Mouse (Mus musculus) CD4-positive, CD25-positive, alpha-beta regulatory T cell, adult 4 months (primary cell): Measurements from ENCODE around the gene Sergef. TPM values are rescaled to one million over a fixed set of nuclear protein-coding genes. Genes with fewer than 3 reads are reported as not detected.

Experiments
- ATAC-seq: one replicate; pipeline ENCODE4 v1.8.0; 2017
- polyA plus RNA-seq, 2 experiments: library from polyadenylated mRNA; unstranded; fragments of 100-300 nt; shearing (Covaris generic); gene quantifications; one replicate each; pipeline ENCODE4 v1.2.1; 2017

Gene Sergef
- polyA plus RNA-seq, 2 experiments from 2014 or later: 20.2 to 25.5 TPM

DNA sequence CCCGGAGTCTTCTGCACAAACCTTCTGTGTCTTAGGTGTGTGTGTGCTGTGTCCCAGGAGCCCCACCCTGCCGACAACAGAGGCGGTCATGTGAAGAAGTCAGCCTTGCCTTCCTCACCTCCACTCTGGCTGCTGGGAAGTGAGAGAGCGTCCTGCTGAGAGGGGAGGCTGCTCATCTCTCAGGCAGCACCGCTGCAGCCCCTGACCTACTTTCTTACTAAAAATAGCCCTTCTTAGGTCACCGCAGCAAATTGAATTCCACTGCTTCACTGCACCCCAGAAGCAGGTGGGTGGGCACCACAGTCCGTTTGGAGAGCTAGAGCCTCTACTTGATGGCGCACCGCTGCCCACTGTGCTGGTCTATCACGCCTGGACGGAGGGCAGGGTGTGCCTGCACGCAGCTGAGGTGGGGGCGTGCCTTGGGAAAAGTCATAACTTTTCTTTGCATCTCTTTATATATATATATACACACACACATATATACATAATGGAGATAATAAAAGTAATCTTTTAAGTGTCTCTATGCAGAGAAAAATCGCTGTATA lies 147.4 kb downstream of the Sergef start:
- ATAC-seq: no peak

DNA sequence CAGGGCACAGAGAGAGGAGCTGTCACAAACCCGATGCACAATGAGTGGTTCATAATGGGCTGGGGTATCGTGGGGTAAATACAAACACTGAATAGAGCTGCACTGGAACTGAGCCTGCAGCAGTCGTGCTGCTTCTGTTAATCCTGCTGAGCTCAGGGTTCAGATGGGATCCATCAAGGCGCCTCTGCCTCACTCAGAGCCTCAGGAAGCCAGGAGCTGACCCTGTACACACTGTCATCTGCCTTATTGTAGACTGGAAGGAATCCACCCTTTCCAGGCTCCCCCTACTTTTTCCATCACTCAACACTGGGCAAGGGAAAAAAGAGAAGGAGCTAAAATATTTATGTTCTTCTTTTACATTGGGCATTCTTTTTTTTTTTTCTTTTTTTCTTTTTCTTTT lies 152.3 kb downstream of the Sergef start:
- no peak for ATAC-seq

DNA sequence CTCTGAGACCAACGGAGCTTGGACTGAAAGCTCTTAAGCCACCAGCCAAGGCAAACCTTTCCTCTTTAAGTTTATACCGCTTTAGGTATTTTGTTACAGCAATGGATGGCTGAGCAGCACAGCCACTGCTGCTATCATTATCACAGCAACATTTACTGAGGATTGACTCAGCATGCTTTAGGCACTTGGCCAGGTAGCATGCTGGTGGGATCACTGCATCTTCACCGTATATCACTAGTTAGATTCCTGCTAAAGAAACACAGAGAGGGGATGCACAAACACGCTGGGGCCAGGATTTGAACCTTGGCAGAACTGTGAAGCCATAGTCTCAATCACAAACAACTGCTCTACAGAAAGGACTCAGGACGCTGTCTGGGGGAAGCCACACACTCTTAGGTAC lies 152.8 kb downstream of the Sergef start:
- no peak for ATAC-seq

DNA sequence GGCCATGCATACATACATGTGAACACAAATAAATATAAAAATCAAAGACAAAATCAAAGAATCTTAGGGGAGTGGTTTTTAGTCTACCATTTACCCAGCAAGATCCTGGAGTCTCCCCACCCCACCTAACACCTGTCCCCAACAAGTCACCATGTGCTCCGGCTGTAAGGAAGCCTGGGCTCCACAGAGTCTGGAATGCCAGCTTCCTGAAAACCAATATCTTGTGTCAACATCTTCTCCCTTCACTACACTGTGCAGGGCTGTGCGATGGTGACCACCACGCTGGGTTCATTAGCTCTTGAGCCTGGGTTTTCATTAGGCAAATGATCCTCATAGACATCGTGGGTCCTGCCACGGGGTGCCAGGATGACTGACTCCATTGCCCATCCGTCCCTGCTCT lies 155.4 kb downstream of the Sergef start:
- no peak for ATAC-seq

DNA sequence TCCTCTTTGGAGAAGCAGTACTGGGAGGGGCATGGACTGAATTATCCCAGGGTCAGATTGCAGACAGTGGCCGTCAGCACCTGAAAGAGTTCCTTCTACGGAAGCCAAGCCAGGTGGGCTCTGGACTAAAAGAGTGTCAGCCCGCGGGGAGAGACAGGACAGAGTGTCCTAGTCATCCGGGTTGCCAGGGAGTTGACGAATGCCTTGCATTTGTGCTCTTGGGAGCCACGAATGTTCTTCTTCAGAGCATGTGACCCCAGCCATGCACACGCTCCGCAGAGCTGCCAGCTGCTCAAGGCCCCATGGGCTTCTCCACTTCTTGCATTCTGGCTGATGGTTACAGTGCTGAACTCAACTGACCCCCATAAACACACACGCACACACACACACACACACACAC lies 156.6 kb downstream of the Sergef start:
- no peak for ATAC-seq

DNA sequence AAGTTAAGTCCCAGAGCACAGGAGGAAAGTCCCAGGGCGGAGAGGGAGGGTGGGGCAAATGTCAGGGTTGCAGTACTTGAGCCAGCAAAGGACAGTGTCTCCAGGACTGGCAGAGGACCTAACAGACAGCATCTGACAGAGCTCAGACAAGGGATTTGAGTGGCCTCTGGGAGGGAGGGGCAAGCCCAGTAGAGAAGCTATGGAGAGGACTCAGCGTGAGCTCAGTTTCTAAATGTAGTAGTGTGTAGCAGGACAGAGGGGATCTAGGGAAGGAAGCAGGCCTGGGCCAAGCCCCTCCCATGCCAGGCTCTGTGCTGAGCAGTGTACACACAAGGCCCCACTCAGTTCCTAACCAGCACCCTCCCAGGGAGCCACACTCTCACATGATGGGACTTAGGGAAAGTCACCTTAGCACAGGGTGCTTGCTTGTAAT lies 157.5 kb downstream of the Sergef start:
- ATAC-seq: no peak

DNA sequence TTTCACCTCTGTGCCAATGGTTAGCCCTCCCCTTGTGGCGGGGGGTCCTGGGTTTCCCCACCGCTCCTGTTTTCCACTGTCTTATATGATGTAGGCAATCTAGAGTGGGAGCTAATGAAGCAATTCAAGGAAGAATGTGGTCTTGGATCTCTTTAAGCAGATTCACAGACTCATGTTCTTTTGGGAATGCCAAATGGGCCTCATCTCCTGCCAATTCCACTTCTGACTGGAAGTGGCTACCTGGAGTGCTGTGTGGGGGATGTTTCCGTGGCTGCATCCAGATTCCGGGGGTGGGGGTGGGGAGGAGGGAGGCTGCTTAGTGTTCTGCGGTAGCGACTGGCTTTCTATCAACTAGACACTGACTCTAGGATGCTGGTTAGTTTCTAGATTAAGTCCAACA lies 159.8 kb downstream of the Sergef start:
- no peak for ATAC-seq

DNA sequence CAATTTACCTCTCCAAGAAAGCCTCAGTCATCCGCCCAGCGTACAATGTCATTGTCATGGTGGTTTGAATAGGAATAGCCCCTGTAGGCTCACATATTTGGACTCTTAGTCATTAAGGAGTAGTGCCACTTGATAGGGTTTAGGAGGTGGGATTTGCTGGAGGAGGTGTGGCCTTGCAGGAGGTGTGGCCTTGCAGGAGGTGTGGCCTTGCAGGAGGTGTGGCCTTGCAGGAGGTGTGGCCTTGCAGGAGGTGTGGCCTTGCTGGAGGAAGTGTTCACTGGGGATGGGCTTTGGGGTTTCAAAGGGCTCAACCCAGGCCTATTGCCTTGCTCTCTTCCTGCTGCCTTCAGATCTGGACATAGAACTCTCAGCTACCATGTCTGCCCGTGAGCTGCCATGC lies 162.2 kb downstream of the Sergef start:
- ATAC-seq: no peak

DNA sequence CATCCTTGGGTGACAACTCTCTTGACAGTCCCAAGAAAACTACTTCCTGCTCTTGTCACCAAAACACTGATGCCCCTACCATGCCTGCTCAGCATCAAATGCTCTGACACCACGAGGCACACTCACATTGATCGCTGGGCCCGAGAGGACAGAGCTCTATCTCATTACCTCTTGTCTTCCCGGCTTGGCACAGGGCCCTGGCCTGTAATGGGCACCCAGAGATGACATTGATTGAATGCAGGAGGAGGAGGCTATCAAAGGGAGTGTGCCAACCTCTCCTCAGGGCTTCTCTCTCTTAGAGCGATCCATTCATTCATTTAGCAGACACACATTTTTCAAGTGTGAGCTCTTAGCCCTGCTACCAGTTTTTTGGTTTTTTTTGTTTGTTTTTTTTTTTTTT lies 164.1 kb downstream of the Sergef start:
- no peak for ATAC-seq

DNA sequence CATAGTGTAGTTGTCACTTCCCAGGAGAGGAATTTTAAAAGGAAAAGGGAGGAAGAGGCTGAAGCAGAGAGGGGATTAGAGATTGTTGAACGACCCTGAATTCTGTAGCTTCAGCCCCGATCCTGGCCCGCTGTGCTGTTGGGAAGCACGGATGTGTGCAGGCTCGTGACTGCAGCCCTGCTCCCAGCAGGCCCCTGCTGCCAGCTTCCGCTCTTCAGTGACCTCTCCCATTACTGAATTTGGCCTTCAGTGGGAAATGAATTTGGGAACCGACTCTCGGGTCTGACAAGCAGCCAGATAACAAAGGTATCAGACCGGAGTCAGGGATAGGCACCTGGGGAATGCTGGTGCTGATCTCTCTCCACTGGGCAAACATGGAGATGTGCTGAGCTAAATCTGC lies 166.5 kb downstream of the Sergef start:
- no peak for ATAC-seq

DNA sequence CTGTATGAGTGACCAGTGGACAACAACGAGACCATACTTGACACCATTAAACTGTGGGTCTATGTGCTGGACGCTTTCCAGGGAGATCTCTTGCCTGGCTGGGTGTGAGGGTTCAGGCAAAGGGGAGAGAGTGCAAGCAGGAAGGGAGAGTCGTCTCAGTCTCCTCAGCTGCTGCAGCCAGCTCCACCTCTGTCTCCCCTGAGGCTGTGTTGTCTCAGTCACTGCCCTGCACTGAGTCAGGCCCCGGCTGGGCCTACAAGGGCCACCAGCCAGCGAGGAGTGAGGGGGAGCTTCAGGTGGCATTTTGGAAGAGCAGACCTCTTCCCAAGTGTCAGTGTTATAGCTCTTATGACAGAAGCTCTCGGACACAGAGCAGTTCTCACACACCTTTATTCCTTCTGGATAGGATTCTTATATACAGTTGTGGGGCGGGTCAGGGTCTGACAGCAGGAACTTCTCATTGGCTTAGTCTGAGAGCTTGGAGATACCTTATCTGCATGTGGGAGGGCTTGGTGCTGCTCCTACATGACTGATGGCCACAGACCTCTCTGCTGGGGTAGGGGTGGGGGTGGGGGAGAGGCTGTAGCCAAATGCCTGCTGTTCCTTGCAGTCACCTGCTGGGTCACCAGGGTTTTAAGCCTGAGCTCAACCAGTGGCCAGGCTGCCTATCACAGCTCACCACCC lies 168.4 kb downstream of the Sergef start:
- no peak for ATAC-seq

DNA sequence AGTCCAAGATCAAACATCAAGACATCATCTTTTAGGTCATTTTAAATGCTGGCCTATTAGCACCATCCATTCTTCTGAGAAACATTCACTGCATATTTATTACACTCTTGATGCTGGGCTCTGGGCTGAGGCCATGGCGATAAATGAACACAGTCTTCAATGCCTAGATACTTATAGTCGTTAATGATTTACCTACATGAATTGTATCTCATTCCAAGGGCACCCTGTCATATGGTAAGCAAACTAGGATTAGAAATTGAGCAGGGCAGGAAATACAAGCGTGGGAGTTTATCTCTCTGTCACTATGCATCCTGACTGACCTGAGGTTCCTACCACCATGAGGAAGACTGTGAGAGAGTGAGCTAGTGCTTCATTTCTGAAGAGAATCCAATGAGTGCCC lies 170.1 kb downstream of the Sergef start:
- no peak for ATAC-seq

DNA sequence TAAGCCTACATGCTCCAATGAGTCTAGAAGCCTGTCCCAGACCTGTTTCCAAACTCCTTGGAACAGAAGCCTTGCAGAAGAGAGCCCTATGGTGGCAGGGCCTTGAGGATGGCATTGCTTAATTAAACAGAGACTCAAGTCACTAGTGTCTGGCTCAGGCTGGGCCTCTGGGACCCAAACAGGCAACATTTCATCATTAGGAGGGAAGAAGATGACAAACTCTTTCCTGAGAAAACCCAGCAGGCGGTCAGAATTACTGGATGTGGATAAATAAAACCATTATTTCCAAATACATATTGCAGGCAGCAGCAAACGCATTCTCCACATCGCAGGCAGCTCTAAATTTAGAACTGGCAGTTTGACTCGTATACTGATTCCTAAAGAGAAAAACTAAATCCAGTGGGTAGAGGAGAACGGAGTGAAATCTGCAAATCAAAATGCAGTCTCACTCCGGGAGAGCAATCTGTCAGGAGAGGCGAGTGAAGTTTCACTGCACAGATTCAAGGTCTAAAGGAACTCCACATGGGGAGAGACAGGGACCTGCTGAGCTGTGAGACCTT lies 173.1 kb downstream of the Sergef start:
- no peak for ATAC-seq

DNA sequence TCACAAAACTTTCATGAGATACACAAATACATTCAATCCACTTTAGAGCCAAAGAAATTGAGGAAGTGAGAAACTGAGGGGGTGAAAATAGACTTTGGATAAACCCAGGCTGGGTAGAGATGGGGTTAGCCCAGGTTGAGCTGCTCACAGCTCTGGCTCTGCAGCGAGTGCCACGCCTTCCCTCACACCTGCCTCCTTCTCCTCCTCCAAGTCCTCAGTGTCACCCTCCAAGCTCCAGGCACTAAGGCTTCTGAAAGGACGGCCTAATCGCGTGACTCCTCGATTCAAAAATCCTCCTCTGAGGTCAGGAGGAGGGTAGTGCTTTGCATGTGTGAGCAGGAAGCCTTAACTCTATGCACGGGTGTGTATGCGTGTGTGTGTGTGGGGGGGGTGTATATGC lies 176.5 kb downstream of the Sergef start:
- no peak for ATAC-seq

DNA sequence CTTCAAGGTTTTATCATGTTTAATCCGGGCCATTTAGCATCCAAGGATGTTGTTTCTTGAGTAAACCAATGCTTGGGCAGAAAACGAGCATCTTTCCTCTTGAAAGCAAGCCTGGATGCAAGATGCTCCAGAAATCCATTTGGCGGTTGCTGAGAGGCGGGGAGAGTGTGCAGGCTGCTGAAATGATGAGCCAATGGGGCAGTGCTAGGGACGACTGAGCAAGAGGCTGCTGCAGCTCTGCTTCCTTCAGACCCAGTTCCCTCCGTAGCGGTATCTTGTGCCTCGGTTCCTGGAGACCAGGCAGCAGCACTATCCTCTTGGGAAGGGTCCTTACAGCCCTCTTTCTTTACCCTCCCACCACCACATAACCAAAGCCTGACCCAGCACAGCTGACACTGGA lies 177.3 kb downstream of the Sergef start:
- no peak for ATAC-seq

DNA sequence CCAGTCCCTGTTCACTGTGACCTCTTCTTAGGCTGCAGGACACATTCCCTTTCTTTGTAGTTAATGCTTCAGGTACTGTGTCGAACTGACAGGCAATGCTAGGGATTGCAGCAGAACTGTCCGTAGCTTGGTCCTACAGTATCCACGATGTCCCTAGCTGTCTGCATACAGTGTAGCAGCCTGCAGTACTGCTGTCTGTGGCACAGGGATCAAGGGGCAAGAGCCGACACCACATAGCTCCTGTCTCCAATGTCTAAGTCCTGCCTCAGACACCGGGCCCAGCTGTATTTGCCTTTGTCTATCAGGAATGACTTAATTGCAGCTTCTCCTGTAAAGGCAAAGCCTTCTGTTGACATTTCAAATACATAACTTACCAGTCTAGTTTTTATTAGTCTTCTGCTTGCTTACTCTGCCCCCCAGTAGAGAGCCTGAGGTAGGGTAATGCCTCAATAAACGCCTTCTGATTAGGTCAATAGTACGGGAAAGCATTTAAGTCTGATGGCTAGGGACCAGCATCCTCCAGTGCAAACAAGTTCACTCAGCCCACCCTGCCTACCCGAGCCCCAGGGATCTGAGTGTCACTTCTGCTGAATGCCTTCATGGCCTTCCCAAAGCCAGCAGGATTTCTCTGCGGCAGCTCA lies 179.9 kb downstream of the Sergef start:
- no peak for ATAC-seq

DNA sequence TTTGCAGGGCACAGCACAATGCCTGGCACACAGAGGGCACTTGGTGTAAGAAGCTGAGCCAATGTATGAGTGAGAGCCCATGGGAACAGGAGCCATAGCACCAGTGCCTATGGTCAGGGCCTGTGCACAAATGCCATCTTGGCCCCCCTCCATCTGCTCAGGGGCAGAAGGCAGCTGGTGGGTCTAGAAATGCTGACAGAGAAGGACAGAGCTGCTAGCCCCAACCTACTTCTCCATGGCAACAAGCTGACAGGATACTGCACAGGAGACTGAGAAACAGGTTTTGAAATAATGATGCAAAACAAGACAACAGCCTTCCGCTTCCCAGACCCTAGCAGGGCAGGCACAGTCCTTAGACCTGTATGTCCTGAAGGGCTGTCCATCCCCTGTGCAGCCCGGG lies 180.4 kb downstream of the Sergef start:
- no peak for ATAC-seq

DNA sequence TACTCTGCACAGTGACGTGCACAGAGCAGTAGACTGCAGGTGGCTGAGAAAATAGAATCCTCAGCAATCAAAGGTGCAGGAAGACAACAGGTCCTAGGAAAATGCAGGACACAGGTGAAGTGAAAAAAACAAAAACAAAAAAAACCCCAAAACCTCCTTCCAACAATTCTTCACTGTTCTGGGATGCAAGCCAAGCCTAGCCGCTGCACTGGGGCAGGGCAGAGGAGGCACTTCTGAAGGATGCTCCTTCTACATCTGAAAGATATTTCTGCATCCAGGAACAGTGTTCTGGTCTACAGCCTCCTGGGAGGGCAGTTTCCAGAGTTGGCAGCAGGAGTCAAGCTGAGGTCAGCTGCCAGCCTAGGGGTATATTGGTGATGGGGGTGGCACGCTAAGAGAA lies 181.7 kb downstream of the Sergef start:
- ATAC-seq: no peak

DNA sequence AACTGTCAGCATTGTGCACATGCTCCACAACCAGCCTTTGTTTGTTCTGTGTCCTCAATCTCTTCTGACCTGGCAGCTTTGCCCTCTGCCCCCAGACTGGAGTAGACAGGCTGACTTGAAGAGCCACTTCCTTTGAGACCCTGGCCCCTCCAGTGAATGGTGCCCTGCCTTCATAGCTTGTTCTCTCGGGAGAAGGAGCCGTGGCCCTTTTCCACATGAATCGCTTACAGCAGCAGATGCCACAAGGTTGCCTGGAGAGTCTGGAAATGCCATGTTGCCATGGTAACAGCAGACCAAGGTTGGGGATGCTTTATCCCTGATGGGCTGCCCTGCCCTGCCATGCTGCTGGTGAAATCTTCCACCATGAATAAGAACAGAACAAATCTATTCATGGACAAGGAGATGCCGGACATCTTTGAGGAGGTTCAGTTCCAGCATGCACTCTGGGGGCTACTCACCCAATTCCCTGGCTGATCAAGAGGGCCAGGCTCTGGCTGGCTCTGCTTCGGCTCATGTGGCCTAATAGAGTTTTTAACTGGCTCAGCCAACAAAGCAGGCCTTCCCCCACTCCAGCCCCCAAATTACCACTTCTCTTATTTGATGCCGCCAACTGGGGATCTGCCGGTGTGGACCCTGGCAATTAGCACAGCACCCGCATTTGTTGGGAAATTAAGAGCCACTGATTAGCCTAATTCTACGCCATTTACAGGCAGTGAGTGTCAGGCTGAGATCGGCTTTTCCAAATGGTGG lies 185.5 kb downstream of the Sergef start:
- no peak for ATAC-seq

DNA sequence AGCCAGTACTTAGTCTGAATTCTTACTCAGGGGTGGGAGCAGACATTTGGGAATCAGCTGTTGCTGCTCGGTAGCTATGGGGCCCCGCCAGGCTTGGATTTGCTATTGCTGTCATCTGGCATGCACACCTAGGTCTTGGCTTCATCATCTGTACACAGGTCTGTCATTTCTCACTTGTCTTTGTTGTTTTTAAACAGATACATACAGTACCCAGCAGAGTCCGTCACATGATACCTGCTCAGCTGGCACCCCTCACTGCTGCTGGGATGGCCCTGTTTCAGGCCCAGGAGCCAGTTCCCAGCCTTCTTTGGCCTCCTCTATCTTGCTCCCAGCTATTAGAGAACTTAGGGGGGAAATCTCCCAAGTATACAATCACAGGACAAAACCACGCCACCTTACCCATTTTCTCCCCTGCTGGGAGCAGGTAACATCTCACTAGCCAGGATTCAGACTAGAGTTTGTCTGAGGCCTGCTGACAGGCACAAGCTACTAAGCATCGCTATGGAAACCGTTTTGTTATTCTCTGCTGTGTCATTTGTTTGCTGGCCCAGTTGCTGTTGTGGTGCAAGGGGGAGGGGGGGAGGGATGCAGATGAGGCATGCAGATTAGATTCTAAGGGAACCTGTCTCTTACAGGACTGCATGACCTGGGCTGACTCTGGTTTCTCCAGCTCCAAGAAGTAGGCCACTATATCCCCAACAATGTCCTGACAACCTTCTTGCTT lies 190.5 kb downstream of the Sergef start:
- ATAC-seq: no peak

DNA sequence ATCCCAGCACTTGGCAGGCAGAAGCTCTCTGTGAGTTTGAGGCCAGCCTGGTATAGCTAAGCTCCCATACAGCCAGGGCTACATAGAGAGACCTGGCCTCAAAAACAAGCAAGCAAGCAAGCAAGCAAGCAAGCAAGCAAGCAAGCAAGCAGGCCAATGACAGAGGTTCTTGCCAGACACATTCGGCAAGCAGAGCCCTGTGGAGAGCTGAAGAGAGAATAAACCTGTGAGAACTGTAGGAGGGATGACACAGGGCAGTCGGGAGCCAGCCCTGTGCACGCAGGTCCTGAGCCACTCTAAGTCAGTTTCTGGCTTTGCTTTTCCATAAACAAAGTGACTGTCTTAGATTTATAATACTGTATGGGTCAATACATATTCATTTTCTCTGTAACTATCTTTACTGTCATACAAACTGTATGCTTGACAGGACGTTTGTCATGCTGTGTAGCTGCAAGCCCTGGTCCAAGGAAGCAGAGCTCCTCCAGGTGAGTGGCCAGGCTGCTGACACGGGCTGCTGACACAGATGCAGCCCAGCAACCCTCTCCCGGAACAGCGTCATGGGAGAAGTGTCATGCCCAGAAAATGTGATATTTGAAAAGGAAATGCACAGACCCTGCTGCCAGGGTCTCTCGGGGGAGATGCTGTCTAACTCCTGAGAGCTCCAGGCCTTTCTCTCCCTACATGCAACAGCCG lies 192.0 kb downstream of the Sergef start:
- no peak for ATAC-seq

DNA sequence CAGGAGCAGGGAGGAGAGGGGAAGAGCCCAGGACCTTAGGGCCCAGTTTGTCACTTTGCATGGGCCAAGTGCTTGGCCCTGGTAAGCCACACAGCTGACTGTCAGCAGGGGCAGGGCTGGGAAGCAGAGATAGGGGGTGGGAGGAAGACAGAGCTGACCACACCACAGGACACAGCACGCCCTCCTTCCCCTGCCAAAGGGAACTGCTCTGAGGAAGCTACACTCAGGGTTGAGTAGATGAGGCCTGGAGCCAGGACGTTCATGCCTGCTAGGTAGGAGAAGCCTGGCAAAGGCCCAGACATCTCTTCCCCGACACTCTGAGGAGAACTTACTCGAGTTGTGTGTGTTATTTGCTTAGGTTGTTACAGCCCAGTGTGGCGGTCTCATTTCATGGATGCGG lies 193.7 kb downstream of the Sergef start:
- no peak for ATAC-seq
